Mouse (Mus musculus): ENCODE measurements around the gene Trmt13. TPM values are rescaled to one million over a fixed set of nuclear protein-coding genes. Genes with fewer than 3 reads are reported as not detected.

Trmt13 gene
- polyA plus RNA-seq, 1 experiment from 2014 or later, result 30.4 TPM

DNA sequence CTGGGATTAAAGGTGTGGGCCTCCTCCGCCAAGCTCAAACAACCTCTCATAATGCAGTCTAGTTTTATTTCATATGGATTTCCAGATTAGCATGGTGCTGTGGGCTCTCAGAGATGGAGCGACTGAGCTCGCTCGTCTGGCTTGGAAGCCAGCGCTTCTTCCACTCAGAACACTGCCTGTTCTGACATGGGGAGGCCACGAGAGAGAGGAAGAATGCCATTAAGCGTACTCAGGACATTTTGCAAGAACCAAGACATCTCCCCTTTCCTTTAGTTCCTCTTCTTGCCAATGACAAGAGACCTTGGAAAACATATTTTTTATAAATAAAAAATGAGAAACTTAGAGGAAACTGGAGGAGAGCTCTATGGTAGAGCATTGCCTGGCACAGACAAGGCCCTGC, 34.4 kb upstream of the Trmt13 start:
- H3K4me2 ChIP-seq, result no peak overlapping the region
- H3K27ac ChIP-seq, result no peak overlapping the region
- ATAC-seq (replicated peaks; ENCODE audit: low FRiP score), result no peak
- H3K9me3 ChIP-seq (replicated peaks), result no peaks in the 10 kb centered on the region
- H3K9ac ChIP-seq, result no peak overlapping the region
- no peak overlapping the region for H3K4me3 ChIP-seq (replicated peaks)
- H3K4me1 ChIP-seq, result peaks cover 4% of the 10 kb centered on the region; the same call in 1 of the 2 replicates
- no peaks in the 10 kb centered on the region for H3K27me3 ChIP-seq
- peaks cover 63% of the 10 kb centered on the region for H3K36me3 ChIP-seq
- WGBS, result 95% methylated on average over 7 of the region's 7 CpGs

GRCm38 (mm10) chr3:116646387-116646786, 32.0 kb upstream of the Trmt13 start:
- ATAC-seq (replicated peaks; ENCODE audit: low FRiP score), result no peak
- Histone ChIP-seq H3K9ac (no peak overlapping the region), H3K4me1 (no peaks in the 10 kb centered on the region), H3K36me3 (peaks cover 85% of the 10 kb centered on the region), H3K4me3 (replicated peaks) (no peak overlapping the region), H3K4me2 (no peak overlapping the region), H3K27me3 (no peaks in the 10 kb centered on the region), H3K27ac (no peak overlapping the region), H3K9me3 (replicated peaks) (no peaks in the 10 kb centered on the region)
- 94% methylated on average over 1 of the region's 1 CpGs for WGBS

GRCm38 (mm10) chr3:116642373-116642772, 28.0 kb upstream of the Trmt13 start:
- no peak overlapping the region for H3K27ac ChIP-seq
- no peak for ATAC-seq (replicated peaks; ENCODE audit: low FRiP score)
- H3K4me1 ChIP-seq, result no peaks in the 10 kb centered on the region
- 85% methylated on average over 2 of the region's 2 CpGs for WGBS
- no peak overlapping the region for H3K4me3 ChIP-seq (replicated peaks)
- no peaks in the 10 kb centered on the region for H3K27me3 ChIP-seq
- no peak overlapping the region for H3K9ac ChIP-seq
- H3K36me3 ChIP-seq, result peaks cover 95% of the 10 kb centered on the region
- no peak overlapping the region for H3K4me2 ChIP-seq
- H3K9me3 ChIP-seq (replicated peaks), result no peaks in the 10 kb centered on the region

- H3K4me1 ChIP-seq, result no peaks in the 10 kb centered on the region
- H3K36me3 ChIP-seq, result peaks cover 95% of the 10 kb centered on the region
- H3K27me3 ChIP-seq, result no peaks in the 10 kb centered on the region
- no peak for ATAC-seq (replicated peaks; ENCODE audit: low FRiP score)
- H3K4me3 ChIP-seq (replicated peaks), result no peak overlapping the region
- H3K9me3 ChIP-seq (replicated peaks), result no peaks in the 10 kb centered on the region
- whole genome bisulfite sequencing, result 90% methylated on average over 6 of the region's 6 CpGs
- no peak overlapping the region for H3K4me2 ChIP-seq
- H3K27ac ChIP-seq, result no peak overlapping the region
- H3K9ac ChIP-seq, result no peak overlapping the region
These were observed 27.5 kb upstream of the Trmt13 start for GRCm38 (mm10) chr3:116641811-116642371.

GRCm38 (mm10) chr3:116640024-116640423, 25.6 kb upstream of the Trmt13 start:
- Histone ChIP-seq H3K9me3 (replicated peaks) (no peaks in the 10 kb centered on the region), H3K27me3 (no peaks in the 10 kb centered on the region), H3K9ac (no peak overlapping the region), H3K4me2 (no peak overlapping the region), H3K27ac (no peak overlapping the region), H3K4me3 (replicated peaks) (no peak overlapping the region), H3K4me1 (no peaks in the 10 kb centered on the region), H3K36me3 (peaks cover 95% of the 10 kb centered on the region)
- no peak for ATAC-seq (replicated peaks; ENCODE audit: low FRiP score)
- WGBS, result 86% methylated on average over 1 of the region's 1 CpGs

GRCm38 (mm10) chr3:116638572-116638971, 24.2 kb upstream of the Trmt13 start:
- Histone ChIP-seq H3K9me3 (replicated peaks) (no peaks in the 10 kb centered on the region), H3K4me2 (no peak overlapping the region), H3K4me3 (replicated peaks) (no peak overlapping the region), H3K9ac (no peak overlapping the region), H3K27me3 (no peaks in the 10 kb centered on the region), H3K4me1 (no peaks in the 10 kb centered on the region), H3K36me3 (peaks cover 97% of the 10 kb centered on the region), H3K27ac (no peak overlapping the region)
- no peak for ATAC-seq (replicated peaks; ENCODE audit: low FRiP score)
- 78% methylated on average over 7 of the region's 7 CpGs for WGBS

- Histone ChIP-seq H3K4me2 (no peak overlapping the region), H3K4me3 (replicated peaks) (no peak overlapping the region), H3K9ac (no peak overlapping the region), H3K27ac (no peak overlapping the region), H3K9me3 (replicated peaks) (no peaks in the 10 kb centered on the region), H3K27me3 (no peaks in the 10 kb centered on the region), H3K4me1 (no peaks in the 10 kb centered on the region), H3K36me3 (peaks cover 96% of the 10 kb centered on the region)
- WGBS, result 85% methylated on average over 9 of the region's 9 CpGs
- ATAC-seq (replicated peaks; ENCODE audit: low FRiP score), result no peak
These were observed 23.5 kb upstream of the Trmt13 start for GRCm38 (mm10) chr3:116637693-116638476.

- no peak for ATAC-seq (replicated peaks; ENCODE audit: low FRiP score)
- Histone ChIP-seq H3K4me1 (no peaks in the 10 kb centered on the region), H3K36me3 (peaks cover 92% of the 10 kb centered on the region), H3K9me3 (replicated peaks) (no peaks in the 10 kb centered on the region), H3K4me2 (no peak overlapping the region), H3K27ac (no peak overlapping the region), H3K4me3 (replicated peaks) (no peak overlapping the region), H3K27me3 (no peaks in the 10 kb centered on the region), H3K9ac (no peak overlapping the region)
- WGBS, result 75% methylated on average over 5 of the region's 5 CpGs
These were observed 21.4 kb upstream of the Trmt13 start for GRCm38 (mm10) chr3:116635799-116636198.

- Histone ChIP-seq H3K27me3 (no peaks in the 10 kb centered on the region), H3K4me3 (replicated peaks) (no peak overlapping the region), H3K4me1 (no peaks in the 10 kb centered on the region), H3K9me3 (replicated peaks) (no peaks in the 10 kb centered on the region), H3K27ac (no peak overlapping the region), H3K9ac (no peak overlapping the region), H3K36me3 (peaks cover 90% of the 10 kb centered on the region), H3K4me2 (no peak overlapping the region)
- no peak for ATAC-seq (replicated peaks; ENCODE audit: low FRiP score)
- 88% methylated on average over 8 of the region's 8 CpGs for WGBS
These were observed 20.5 kb upstream of the Trmt13 start for GRCm38 (mm10) chr3:116634853-116635252.

- Histone ChIP-seq H3K4me3 (replicated peaks) (no peak overlapping the region), H3K27ac (no peak overlapping the region), H3K4me1 (no peaks in the 10 kb centered on the region), H3K9ac (no peak overlapping the region), H3K36me3 (peaks cover 86% of the 10 kb centered on the region), H3K27me3 (no peaks in the 10 kb centered on the region), H3K9me3 (replicated peaks) (no peaks in the 10 kb centered on the region), H3K4me2 (no peak overlapping the region)
- no peak for ATAC-seq (replicated peaks; ENCODE audit: low FRiP score)
- 89% methylated on average over 3 of the region's 3 CpGs for WGBS
These were observed 19.7 kb upstream of the Trmt13 start for GRCm38 (mm10) chr3:116634091-116634490.

DNA sequence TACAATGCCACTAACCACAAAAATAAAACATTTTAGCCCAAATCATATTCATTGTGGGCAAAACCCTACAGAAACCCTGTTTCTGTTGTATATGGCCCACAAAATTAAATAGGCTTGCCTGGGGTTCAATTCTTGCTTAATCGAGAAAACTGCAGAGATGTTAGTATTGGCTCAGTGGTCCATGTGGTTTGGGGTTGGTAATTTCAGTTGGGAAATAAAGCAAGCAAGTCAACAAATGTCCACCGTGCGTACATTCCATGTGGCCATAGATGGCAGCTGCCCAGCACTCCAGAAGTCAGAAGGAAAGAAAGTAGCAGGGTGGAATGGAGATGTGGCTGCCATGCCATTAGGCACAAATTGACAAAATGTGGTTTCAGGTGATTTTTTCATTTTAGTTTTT, 18.6 kb upstream of the Trmt13 start:
- Histone ChIP-seq H3K4me1 (no peaks in the 10 kb centered on the region), H3K4me3 (replicated peaks) (no peak overlapping the region), H3K27ac (no peak overlapping the region), H3K9me3 (replicated peaks) (no peaks in the 10 kb centered on the region), H3K27me3 (no peaks in the 10 kb centered on the region), H3K4me2 (no peak overlapping the region), H3K36me3 (peaks cover 81% of the 10 kb centered on the region), H3K9ac (no peak overlapping the region)
- no peak for ATAC-seq (replicated peaks; ENCODE audit: low FRiP score)
- 93% methylated on average over 3 of the region's 3 CpGs for WGBS

- no peaks in the 10 kb centered on the region for H3K4me1 ChIP-seq
- H3K4me3 ChIP-seq (replicated peaks), result no peak overlapping the region
- 82% methylated on average over 1 of the region's 1 CpGs for WGBS
- H3K9ac ChIP-seq, result no peak overlapping the region
- H3K27me3 ChIP-seq, result no peaks in the 10 kb centered on the region
- H3K27ac ChIP-seq, result no peak overlapping the region
- H3K4me2 ChIP-seq, result no peak overlapping the region
- no peaks in the 10 kb centered on the region for H3K9me3 ChIP-seq (replicated peaks)
- peaks cover 79% of the 10 kb centered on the region for H3K36me3 ChIP-seq
- no peak for ATAC-seq (replicated peaks; ENCODE audit: low FRiP score)
These were observed 17.1 kb upstream of the Trmt13 start for GRCm38 (mm10) chr3:116631459-116631858.
